Mouse (Mus musculus) heart, adult 18-20 months (tissue): ENCODE data around the gene Frmpd1. TPM values are rescaled to one million over a fixed set of nuclear protein-coding genes. Genes with fewer than 3 reads are reported as not detected.
A peak's percentile ranks its signal among the peaks of the same experiment; 100 is the strongest.

Experiments used
- DNase-seq, 2 experiments: peaks; one replicate each; pipeline ENCODE4 v3.0.0; 2021 to 2022; ENCODE audit warnings: mixed read lengths in 1 of 2
- total RNA-seq, 2 experiments: library from RNA; stranded (reverse); gene quantifications; 2 replicates each; pipeline ENCODE4 v1.2.3; 2021

Frmpd1 gene
- total RNA-seq, 2 experiments from 2014 or later, result 0.30 to 0.33 TPM

GRCm38 (mm10) chr4:45241330-45241729 is 56.7 kb downstream of the Frmpd1 start:
- no peak for DNase-seq

GRCm38 (mm10) chr4:45242163-45242562 is 57.5 kb downstream of the Frmpd1 start:
- no peak for DNase-seq

GRCm38 (mm10) chr4:45243211-45243902 is 58.7 kb downstream of the Frmpd1 start:
- DNase-seq, result no peak

DNA sequence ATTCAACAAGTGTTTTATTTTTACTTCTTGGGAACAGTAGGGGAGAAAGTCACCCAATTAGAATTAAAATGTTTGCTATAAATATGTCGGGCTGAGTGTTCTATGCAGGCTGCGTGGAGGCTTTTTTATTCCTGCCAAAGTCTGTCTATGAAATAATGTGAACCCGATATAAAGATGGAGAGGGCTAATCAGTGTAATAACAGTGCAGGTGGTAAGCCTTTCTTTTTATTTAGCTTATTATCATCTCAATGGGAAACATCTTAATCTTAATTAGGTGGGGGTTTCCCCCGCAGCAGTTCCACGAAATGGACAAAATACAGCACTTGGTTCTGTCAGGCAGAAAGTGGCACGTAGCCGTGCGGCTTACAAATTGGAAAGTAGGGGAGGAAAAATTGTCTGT is 66.6 kb downstream of the Frmpd1 start:
- DNase-seq, result no peak

GRCm38 (mm10) chr4:45252861-45253262 is 68.2 kb downstream of the Frmpd1 start:
- no peak for DNase-seq

DNA sequence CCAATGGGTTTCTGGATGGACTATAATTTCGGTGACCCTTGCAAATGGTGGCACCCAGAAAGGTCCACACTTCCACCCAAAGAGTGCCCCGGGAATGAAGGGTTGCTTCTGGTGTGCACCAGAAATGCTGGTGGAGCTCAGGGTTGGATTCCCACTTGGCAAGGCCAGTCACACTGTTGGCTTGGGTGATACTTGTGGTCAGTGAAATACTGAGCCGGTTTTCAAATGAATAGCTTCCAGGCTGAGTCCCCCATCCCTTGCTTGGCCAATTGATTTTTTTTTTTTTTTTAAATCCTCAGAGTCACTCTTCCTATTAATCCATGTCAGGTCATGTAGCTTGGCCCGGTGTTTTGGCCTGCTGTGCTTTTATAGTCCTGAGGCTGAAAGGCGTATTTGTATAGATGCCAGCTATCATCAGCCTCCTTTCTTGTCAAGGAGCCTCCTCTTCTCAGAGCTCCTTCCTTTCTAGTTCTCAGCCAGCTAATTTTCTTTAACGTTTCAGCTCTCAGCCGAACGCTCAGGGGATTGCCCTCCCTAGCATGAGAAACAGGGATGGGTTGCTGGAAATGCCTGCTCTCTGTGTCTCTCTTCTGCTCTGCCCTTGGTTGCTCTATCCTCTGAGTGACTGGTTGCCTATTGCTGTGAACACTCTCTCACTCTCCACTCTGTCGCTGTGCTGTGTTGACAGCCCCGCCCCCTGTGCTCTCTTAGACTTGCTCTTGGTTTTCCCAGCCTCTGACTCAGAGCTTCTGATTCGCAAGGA is 69.3 kb downstream of the Frmpd1 start:
- no peak for DNase-seq

GRCm38 (mm10) chr4:45259232-45259832 is 74.7 kb downstream of the Frmpd1 start:
- DNase-seq, result no peak

DNA sequence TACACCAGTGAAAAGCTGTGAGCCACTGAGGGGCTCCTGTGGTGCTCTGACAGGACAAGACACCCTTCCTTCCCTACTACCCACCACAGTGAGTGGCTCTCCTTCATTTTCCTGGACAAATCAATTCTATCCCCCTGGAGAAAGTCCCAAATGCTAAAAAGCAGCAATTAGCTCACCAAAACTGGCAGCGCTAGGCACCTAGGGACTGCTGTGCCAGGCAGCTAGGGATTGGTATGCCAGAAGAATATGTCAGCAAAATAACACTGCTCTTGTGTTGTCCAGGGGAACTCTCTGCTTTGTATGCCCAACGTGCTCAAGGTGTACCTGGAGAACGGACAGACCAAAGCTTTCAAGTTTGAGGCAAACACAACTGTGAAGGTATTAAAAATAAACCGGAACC is 76.9 kb downstream of the Frmpd1 start:
- no peak for DNase-seq

DNA sequence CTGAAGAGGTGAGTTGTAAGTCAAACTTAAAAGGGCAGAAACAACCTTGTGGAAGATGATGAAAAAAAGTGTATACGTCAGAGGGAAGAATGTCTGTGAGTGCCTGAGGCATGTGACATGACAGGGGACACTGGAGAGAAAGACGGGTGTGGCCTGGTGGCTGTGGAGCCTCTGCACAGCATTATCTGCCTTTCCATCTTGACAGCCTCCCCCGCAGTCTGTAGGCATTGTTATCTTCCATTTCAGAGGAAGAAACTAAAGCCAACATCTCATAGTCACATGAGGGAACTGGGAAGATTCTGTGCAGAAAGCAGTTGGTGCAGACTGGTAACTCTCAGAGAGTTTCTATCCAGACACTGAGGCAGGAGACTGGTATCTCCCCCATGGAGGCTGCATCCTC is 83.2 kb downstream of the Frmpd1 start:
- no peak for DNase-seq

GRCm38 (mm10) chr4:45271041-45271452 is 86.4 kb downstream of the Frmpd1 start:
- no peak for DNase-seq

GRCm38 (mm10) chr4:45275770-45276169 is 91.1 kb downstream of the Frmpd1 start:
- no peak for DNase-seq

- DNase-seq, result no peak
These were observed 94.6 kb downstream of the Frmpd1 start for GRCm38 (mm10) chr4:45279292-45279691.

- peak; percentile 65 to 78 for DNase-seq
These were observed 95.4 kb downstream of the Frmpd1 start for GRCm38 (mm10) chr4:45279981-45280548.

DNA sequence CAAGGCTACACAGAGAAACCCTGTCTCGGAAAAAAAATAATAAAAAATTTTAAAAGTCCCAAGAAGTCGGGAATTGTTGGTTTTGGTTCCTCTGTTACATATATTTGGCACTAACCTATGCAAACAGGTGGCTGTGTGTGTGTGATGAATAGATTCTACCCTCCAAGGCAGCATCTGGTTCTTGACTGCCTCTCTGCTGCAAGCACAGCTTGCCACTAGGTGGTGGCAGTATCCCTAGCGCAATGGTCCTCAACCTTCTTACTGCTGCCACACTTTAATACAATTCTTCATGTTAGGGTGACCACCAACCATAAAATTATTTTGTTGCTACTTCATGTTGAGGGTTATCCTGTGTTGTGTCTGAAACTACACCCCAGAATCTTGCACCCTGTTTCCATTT is 101.6 kb downstream of the Frmpd1 start:
- peak in 1 of 2 experiments; percentile 8 for DNase-seq

DNA sequence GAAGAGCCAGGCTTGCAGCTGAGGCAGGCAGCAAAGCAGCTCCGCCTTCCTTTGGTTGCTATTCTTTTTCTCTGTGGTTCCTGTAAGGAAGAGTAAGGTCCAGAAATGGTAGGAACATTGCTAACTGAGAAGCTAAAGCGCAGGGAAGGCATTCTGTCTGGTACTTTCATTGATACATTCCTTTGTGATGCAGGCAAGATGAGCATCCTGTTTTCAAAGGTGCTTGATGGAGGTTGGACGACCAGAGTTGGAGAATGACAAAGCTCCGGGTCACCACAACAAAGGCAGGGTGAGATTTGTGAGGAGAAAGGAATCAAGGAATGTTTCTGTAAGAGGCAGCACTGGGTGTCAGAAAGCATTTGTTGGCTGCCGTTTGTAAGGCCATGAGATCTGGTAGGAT is 103.2 kb downstream of the Frmpd1 start:
- no peak for DNase-seq

DNA sequence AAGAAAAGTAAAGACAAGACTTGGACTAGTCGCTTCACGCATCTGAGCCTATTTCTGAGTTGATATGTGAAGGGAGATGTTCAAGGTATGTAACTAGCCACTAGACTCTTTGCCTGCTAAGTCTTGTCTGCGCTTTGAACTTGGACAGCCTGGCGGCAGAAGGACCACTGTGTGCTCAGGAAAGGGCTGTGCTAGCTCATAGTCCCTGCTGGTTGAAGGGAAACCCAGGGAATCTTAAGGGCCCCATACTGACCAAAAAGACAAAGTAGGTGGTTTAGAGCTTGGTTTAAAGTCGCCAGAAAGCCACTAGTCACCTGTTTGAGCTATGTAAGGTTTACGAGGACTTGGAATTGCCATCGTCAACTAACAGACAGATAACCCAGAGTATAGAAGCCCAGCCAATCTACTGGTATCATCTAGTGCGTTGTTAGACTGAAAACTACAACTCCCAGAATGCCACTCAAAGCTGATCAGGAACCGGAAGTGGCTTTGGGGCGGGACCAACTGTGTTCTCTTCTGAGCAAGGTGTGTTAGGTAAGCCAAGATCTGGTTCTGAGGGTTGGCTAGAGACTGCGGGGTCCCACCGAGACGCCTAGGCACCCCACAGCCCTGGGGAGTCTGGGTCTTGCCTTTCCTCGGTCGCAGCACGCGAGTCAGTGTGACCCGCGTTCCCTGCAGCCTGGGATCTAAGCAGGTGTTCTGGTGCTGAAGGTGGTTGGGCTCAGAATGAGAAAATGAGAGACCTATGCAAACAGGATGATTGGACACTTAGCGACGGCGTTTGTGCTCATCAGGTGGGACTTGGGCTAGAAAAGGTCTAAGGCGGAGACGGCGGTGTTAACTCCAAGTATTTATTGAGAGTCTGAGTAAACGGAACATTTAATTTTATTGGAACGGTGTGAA is 112.2 kb downstream of the Frmpd1 start, which contains the start of gene Trmt10b:
TSS of gene Trmt10b (plus strand) at position 466 of the 903 bp plus-strand sequence.
- DNase-seq, result peak; percentile 75 to 88

DNA sequence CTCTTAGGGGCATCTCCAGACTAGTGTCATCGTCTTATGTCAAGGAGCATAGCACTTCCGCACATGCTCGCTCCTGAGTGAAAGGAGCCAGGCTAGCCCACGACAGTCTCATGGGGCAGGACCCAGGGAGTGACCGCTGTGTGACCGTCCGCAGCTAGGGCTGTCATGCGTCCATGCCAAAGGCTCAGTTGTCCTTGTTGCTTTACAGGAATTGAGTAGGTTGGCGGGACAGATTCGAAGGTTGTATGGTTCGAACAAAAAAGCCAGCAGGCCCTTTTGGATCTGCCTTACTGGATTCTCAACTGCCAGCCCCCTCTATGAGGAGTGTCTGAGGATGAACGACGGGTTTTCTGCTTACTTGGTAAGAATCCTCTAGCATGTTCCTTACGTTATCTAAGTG is 120.9 kb downstream of the Frmpd1 start:
- DNase-seq, result no peak

GRCm38 (mm10) chr4:45308046-45308445 is 123.4 kb downstream of the Frmpd1 start:
- DNase-seq, result peak in 1 of 2 experiments; percentile 20

DNA sequence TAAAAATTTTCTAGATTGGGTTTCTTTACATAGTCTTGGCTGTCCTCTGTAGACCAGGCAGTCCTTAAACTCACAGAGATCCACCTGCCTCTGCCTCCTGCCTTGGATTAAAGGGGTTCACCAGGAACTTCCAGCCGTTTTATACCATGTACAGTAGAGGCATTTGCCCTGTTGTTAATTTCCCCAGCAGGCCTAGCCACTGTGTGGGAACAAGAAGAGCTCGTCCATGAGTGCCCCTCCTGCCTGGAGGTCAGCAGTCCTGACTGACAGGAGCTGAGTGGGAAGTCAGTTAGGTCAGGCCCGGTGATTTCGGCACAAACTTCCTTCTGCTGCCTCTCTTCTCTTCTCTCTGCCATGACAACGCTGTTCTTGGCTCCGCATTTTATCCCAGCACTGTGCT is 123.9 kb downstream of the Frmpd1 start:
- DNase-seq, result no peak

- DNase-seq, result no peak
These were observed 126.4 kb downstream of the Frmpd1 start for GRCm38 (mm10) chr4:45311056-45311455.

DNA sequence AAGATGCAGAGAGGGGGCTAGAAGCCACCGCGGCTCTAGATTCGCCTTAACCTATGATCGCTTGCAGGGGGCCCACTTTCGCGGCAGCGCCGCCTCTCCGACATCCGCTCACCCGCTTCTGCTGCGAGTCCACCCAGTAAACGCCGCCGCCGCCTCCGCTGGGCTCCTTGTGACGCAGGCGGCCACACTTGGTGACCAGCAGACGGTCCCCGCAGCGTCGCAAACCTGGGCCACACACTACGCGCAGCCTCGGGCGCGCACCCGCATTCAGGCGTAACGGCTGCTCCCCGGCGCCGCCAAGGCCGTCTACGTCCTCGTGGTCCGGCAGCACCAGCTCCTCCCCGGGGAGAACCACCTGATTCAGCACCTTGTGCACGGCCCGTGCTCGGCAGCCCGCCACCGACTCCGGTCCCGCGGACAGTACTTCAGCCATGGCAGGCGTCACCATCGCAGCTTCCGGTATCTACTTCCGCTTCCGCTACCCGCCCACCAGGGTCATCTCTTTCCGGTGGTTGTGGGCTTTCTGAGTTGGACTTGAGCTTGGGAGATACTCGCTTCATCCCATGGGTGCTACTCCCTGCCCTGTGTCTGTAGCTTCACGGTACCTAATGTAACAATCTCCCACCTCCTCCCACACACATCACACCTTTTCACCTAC is 135.6 kb downstream of the Frmpd1 start:
- DNase-seq, result peak; percentile 89 to 91
